ENCODE assay signal across 11 mouse cellular contexts in genomic region chr11:85720269-85720773, GRCm38 (mm10).
DNase-seq lines count a peak whose midpoint lies in the region; ATAC-seq and TF ChIP-seq lines count a peak whose summit lies in the region.
"Had no signal": no experiment of that assay in that cellular context is flagged by ENCODE, and none has a peak within 500 bp of the region (broad histone marks: within the 10 kb centered on the region; RNA-seq: fewer than 3 reads in every experiment).

No protein-coding gene starts in this region.

- H3K27ac ChIP-seq in heart, embryonic 16.5 days (ENCODE audit: low read length), result peak overlapping the region; percentile 39; the same call in 1 of the 2 replicates
- no peak overlapping the region for H3K27ac ChIP-seq in midbrain, embryonic 11.5 days (ENCODE audit: low read depth, low read length)
- no peak overlapping the region for H3K27ac ChIP-seq in midbrain, postnatal 0 days (ENCODE audit: low read depth, low read length)
- H3K27ac ChIP-seq in limb, embryonic 10.5 days, result peak overlapping the region; percentile 70
- peak overlapping the region; percentile 3; the same call in 1 of the 2 replicates for H3K27ac ChIP-seq in stomach, embryonic 14.5 days (ENCODE audit: low read length)
- H3K27ac ChIP-seq: forebrain, embryonic 15.5 days had no signal

- intact Hi-C loops in heart, postnatal 14 days (cut with DNase I), result no loop called here
- intact Hi-C loops in left cerebral cortex, postnatal 10 days (cut with DNase I), result no loop called here

- no peak for ATAC-seq in heart, embryonic 16.5 days (replicated peaks; ENCODE audit: extremely low read depth, insufficient read depth, low FRiP score)
- ATAC-seq in midbrain, embryonic 11.5 days (ENCODE audit: low FRiP score), result no peak
- ATAC-seq in midbrain, postnatal 0 days (ENCODE audit: low FRiP score), result no peak
- no peak for ATAC-seq in stomach, embryonic 14.5 days (ENCODE audit: insufficient number of reproducible peaks, insufficient read depth, low FRiP score, low read depth)
- ATAC-seq: forebrain, embryonic 15.5 days had no signal

- H3K4me1 ChIP-seq in heart, embryonic 16.5 days (ENCODE audit: control insufficient read depth, insufficient read depth, low read length), result peaks cover 17% of the 10 kb centered on the region
- H3K4me1 ChIP-seq in midbrain, embryonic 11.5 days (ENCODE audit: control insufficient read depth, insufficient read depth, low read length), result no peaks in the 10 kb centered on the region
- H3K4me1 ChIP-seq in midbrain, postnatal 0 days (ENCODE audit: insufficient read depth, low read length), result no peaks in the 10 kb centered on the region
- H3K4me1 ChIP-seq in limb, embryonic 10.5 days, result peaks cover 49% of the 10 kb centered on the region
- H3K4me1 ChIP-seq in stomach, embryonic 14.5 days (ENCODE audit: control insufficient read depth, insufficient read depth, low read length), result peaks cover 20% of the 10 kb centered on the region
- H3K4me1 ChIP-seq: forebrain, embryonic 15.5 days had no signal

- WGBS in heart, embryonic 16.5 days, result 29% methylated on average over 6 of the region's 6 CpGs
- WGBS in midbrain, embryonic 11.5 days, result 31% methylated on average over 6 of the region's 6 CpGs
- 26% methylated on average over 6 of the region's 6 CpGs for WGBS in midbrain, postnatal 0 days
- 2% methylated on average over 6 of the region's 6 CpGs for WGBS in limb, embryonic 10.5 days
- WGBS in stomach, embryonic 14.5 days, result 22% methylated on average over 6 of the region's 6 CpGs

- no peaks in the 10 kb centered on the region for H3K36me3 ChIP-seq in heart, embryonic 16.5 days (ENCODE audit: control insufficient read depth, insufficient read depth)
- no peaks in the 10 kb centered on the region for H3K36me3 ChIP-seq in midbrain, embryonic 11.5 days (ENCODE audit: control insufficient read depth, insufficient read depth, low read length)
- H3K36me3 ChIP-seq in midbrain, postnatal 0 days (ENCODE audit: insufficient read depth, low read length), result no peaks in the 10 kb centered on the region
- H3K36me3 ChIP-seq in limb, embryonic 10.5 days, result no peaks in the 10 kb centered on the region
- H3K36me3 ChIP-seq in stomach, embryonic 14.5 days (ENCODE audit: control insufficient read depth, insufficient read depth, low read length), result no peaks in the 10 kb centered on the region
- H3K36me3 ChIP-seq: forebrain, embryonic 15.5 days had no signal

- no peak overlapping the region for H3K4me2 ChIP-seq in heart, embryonic 16.5 days (ENCODE audit: low read depth, low read length)
- H3K4me2 ChIP-seq in midbrain, embryonic 11.5 days, result no peak overlapping the region
- H3K4me2 ChIP-seq in midbrain, postnatal 0 days (ENCODE audit: low read depth, low read length, poor library complexity, severe bottlenecking), result no peak overlapping the region
- no peak overlapping the region for H3K4me2 ChIP-seq in stomach, embryonic 14.5 days (replicated peaks; ENCODE audit: low read depth, low read length)
- H3K4me2 ChIP-seq: forebrain, embryonic 15.5 days had no signal

- H3K9me3 ChIP-seq in heart, embryonic 16.5 days (replicated peaks; ENCODE audit: control insufficient read depth, low read length), result no peaks in the 10 kb centered on the region
- no peaks in the 10 kb centered on the region for H3K9me3 ChIP-seq in midbrain, embryonic 11.5 days (ENCODE audit: control insufficient read depth, low read length)
- H3K9me3 ChIP-seq in midbrain, postnatal 0 days (ENCODE audit: low read length), result no peaks in the 10 kb centered on the region
- H3K9me3 ChIP-seq in limb, embryonic 10.5 days (replicated peaks), result no peaks in the 10 kb centered on the region
- no peaks in the 10 kb centered on the region for H3K9me3 ChIP-seq in stomach, embryonic 14.5 days (ENCODE audit: control insufficient read depth, low read depth, low read length)
- H3K9me3 ChIP-seq: forebrain, embryonic 15.5 days had no signal

- no peak overlapping the region for H3K4me3 ChIP-seq in heart, embryonic 16.5 days (ENCODE audit: low read length)
- no peak overlapping the region for H3K4me3 ChIP-seq in midbrain, embryonic 11.5 days (ENCODE audit: low read depth, low read length)
- no peak overlapping the region for H3K4me3 ChIP-seq in midbrain, postnatal 0 days (ENCODE audit: low read depth, low read length)
- H3K4me3 ChIP-seq in limb, embryonic 10.5 days, result no peak overlapping the region
- H3K4me3 ChIP-seq in stomach, embryonic 14.5 days (ENCODE audit: low read depth, low read length), result no peak overlapping the region
- H3K4me3 ChIP-seq: forebrain, embryonic 15.5 days had no signal

- TF ChIP-seq CTCF in midbrain, postnatal 0 days (IDR thresholded peaks at IDR 0.05), result no peak

- H3K27me3 ChIP-seq in heart, embryonic 16.5 days (ENCODE audit: control insufficient read depth, insufficient read depth, low read length), result 0 out of 2 replicates have a peak, but pooled peaks cover 4% of the 10 kb centered on the region
- H3K27me3 ChIP-seq in midbrain, embryonic 11.5 days (ENCODE audit: control insufficient read depth, insufficient read depth, low read length), result peaks cover 29% of the 10 kb centered on the region
- H3K27me3 ChIP-seq in midbrain, postnatal 0 days (ENCODE audit: insufficient read depth, low read length), result no peaks in the 10 kb centered on the region
- peaks cover 80% of the 10 kb centered on the region for H3K27me3 ChIP-seq in limb, embryonic 10.5 days (ENCODE audit: low read depth, poor library complexity, severe bottlenecking)
- H3K27me3 ChIP-seq in stomach, embryonic 14.5 days (ENCODE audit: control insufficient read depth, insufficient read depth, low read length), result no peaks in the 10 kb centered on the region
- H3K27me3 ChIP-seq: CH12.LX had no signal

- DNase-seq in heart, postnatal 14 days, result no peak
- peak; percentile 83 for DNase-seq in midbrain, embryonic 11.5 days (ENCODE audit: low spot score, missing footprints)
- DNase-seq in midbrain, postnatal 0 days (ENCODE audit: low spot score), result no peak
- peak; percentile 59 for DNase-seq in limb, embryonic 10.5 days (ENCODE audit: low spot score)
- no peak for DNase-seq in left cerebral cortex, postnatal 10 days (ENCODE audit: extremely low spot score in 1 of 2, low spot score in 2 of 2)
- DNase-seq in adrenal gland, postnatal 14 days, result no peak
- DNase-seq: cerebellum, postnatal 36 days had no signal

- no peak overlapping the region for H3K9ac ChIP-seq in heart, embryonic 16.5 days (ENCODE audit: low read length)
- H3K9ac ChIP-seq in midbrain, embryonic 11.5 days (ENCODE audit: low read length), result no peak overlapping the region
- no peak overlapping the region for H3K9ac ChIP-seq in midbrain, postnatal 0 days (replicated peaks; ENCODE audit: low read length, poor library complexity, severe bottlenecking)
- H3K9ac ChIP-seq in stomach, embryonic 14.5 days (replicated peaks; ENCODE audit: low read depth, low read length), result no peak overlapping the region
- H3K9ac ChIP-seq: forebrain, embryonic 15.5 days had no signal

Comparison
In these comparisons a context has a peak if more than half of its experiments do, and no peak if none do; other contexts are left out.
1. DNase-seq: peak in midbrain, embryonic 11.5 days (single experiment) and limb, embryonic 10.5 days (single experiment); none in heart, postnatal 14 days (0 of 2), midbrain, postnatal 0 days (single experiment), left cerebral cortex, postnatal 10 days (0 of 2) and adrenal gland, postnatal 14 days (single experiment).
2. H3K27ac ChIP-seq: peak in heart, embryonic 16.5 days (single experiment), limb, embryonic 10.5 days (single experiment) and stomach, embryonic 14.5 days (single experiment); none in midbrain, embryonic 11.5 days (single experiment) and midbrain, postnatal 0 days (single experiment).